Mouse (Mus musculus): ENCODE results near the gene 4430402I18Rik.

GRCm38 (mm10) chr19:29014466-29015055, 47.0 kb upstream of the 4430402I18Rik start:
- TF ChIP-seq CTCF (IDR thresholded peaks at IDR 0.05; ENCODE audit: low read depth, low read length) (no peak), POLR2A (IDR thresholded peaks at IDR 0.05; ENCODE audit: insufficient read depth, low read length) (no peak), EP300 (IDR thresholded peaks at IDR 0.05; ENCODE audit: insufficient read depth, low read depth, low read length) (no peak)

Data from ES-Bruce4 (cell line).